Mouse (Mus musculus) gastrocnemius, postnatal 10 days (tissue): ENCODE measurements around the gene Map4k1. TPM values are rescaled to one million over a fixed set of nuclear protein-coding genes. Genes with fewer than 3 reads are reported as not detected.

Experiments
- DNase-seq: peaks from one replicate; pipeline ENCODE4 v3.0.0; 2021; ENCODE audit warnings: mixed read lengths
- total RNA-seq, 2 experiments: library from RNA; stranded (reverse); gene quantifications; 2 replicates each; pipeline ENCODE4 v1.2.3; 2021

The Map4k1 gene
- total RNA-seq, 2 experiments from 2014 or later: 0.66 to 0.93 TPM

GRCm38 (mm10) chr7:28977556-28977955, 4.3 kb upstream of the Map4k1 start:
- no peak for DNase-seq

GRCm38 (mm10) chr7:28982274-28983013, 594 bp downstream of the Map4k1 start:
- no peak for DNase-seq

- no peak for DNase-seq
Observed at GRCm38 (mm10) chr7:28983141-28983564, 1.3 kb downstream of the Map4k1 start.

GRCm38 (mm10) chr7:28983849-28984248, 2.0 kb downstream of the Map4k1 start:
- no peak for DNase-seq

- no peak for DNase-seq
Observed at GRCm38 (mm10) chr7:28984452-28984851, 2.6 kb downstream of the Map4k1 start.

GRCm38 (mm10) chr7:28985207-28985606, 3.4 kb downstream of the Map4k1 start:
- no peak for DNase-seq

GRCm38 (mm10) chr7:28990766-28991273, 9.0 kb downstream of the Map4k1 start:
- no peak for DNase-seq

GRCm38 (mm10) chr7:28991616-28992015, 9.8 kb downstream of the Map4k1 start:
- DNase-seq: no peak

GRCm38 (mm10) chr7:28992997-28993396, 11.1 kb downstream of the Map4k1 start:
- no peak for DNase-seq

GRCm38 (mm10) chr7:28993402-28993801, 11.6 kb downstream of the Map4k1 start:
- no peak for DNase-seq

GRCm38 (mm10) chr7:29000651-29001605, 19.1 kb downstream of the Map4k1 start:
- peak; percentile 71 for DNase-seq

GRCm38 (mm10) chr7:29007224-29008101, 25.6 kb downstream of the Map4k1 start:
- DNase-seq: no peak

- DNase-seq: no peak
Observed at GRCm38 (mm10) chr7:29008171-29008570, 26.3 kb downstream of the Map4k1 start.

- no peak for DNase-seq
Observed at GRCm38 (mm10) chr7:29008714-29009113, 26.9 kb downstream of the Map4k1 start.

GRCm38 (mm10) chr7:29014984-29015383, 33.1 kb downstream of the Map4k1 start:
- DNase-seq: no peak

GRCm38 (mm10) chr7:29016440-29016839, 34.6 kb downstream of the Map4k1 start:
- no peak for DNase-seq

- DNase-seq: no peak
Observed at GRCm38 (mm10) chr7:29017222-29017621, 35.4 kb downstream of the Map4k1 start.

- DNase-seq: no peak
Observed at GRCm38 (mm10) chr7:29019447-29020220, 37.8 kb downstream of the Map4k1 start.

GRCm38 (mm10) chr7:29022479-29022878, 40.6 kb downstream of the Map4k1 start:
- DNase-seq: no peak

GRCm38 (mm10) chr7:29023514-29023913, 41.7 kb downstream of the Map4k1 start:
- no peak for DNase-seq

- DNase-seq: no peak
Observed at GRCm38 (mm10) chr7:29025566-29025965, 43.7 kb downstream of the Map4k1 start.
